Mouse (Mus musculus) midbrain, embryonic 11.5 days (tissue): ENCODE data around the gene Btbd11. TPM values are rescaled to one million over a fixed set of nuclear protein-coding genes. Genes with fewer than 3 reads are reported as not detected.

Experiments
- ATAC-seq: fragments of 200-750 bp; cut with Nextera tagmentation; 2 replicates; pipeline ENCODE4 v1.8.0; 2017; ENCODE audit warnings: moderate TSS enrichment, moderate library complexity; ENCODE audit not compliant: low FRiP score
- DNase-seq: peaks from one replicate; pipeline ENCODE4 v3.0.0; 2015; ENCODE audit warnings: low spot score; ENCODE audit errors: missing footprints
- H3K27ac ChIP-seq: fragments of 300-500 bp; sonication (generic); 2 replicates; pipeline ENCODE4 v1.5.1; 2014; ENCODE audit warnings: low read depth, low read length
- H3K27me3 ChIP-seq: fragments of 300-500 bp; sonication (generic); 2 replicates; pipeline ENCODE4 v1.6.1; 2014; ENCODE audit warnings: mild to moderate bottlenecking, low read length, moderate library complexity, mixed read lengths; ENCODE audit not compliant: control insufficient read depth, insufficient read depth
- H3K36me3 ChIP-seq: fragments of 300-500 bp; sonication (generic); 2 replicates; pipeline ENCODE4 v1.6.1; 2014; ENCODE audit warnings: mild to moderate bottlenecking, low read length, moderate library complexity, mixed read lengths; ENCODE audit not compliant: control insufficient read depth, insufficient read depth
- H3K4me1 ChIP-seq: fragments of 300-500 bp; sonication (generic); 2 replicates; pipeline ENCODE4 v1.6.1; 2014; ENCODE audit warnings: low read length; ENCODE audit not compliant: control insufficient read depth, insufficient read depth
- H3K4me2 ChIP-seq: fragments of 300-500 bp; sonication (generic); 2 replicates; pipeline ENCODE4 v1.6.1; 2014; ENCODE audit warnings: mild to moderate bottlenecking, moderate library complexity
- H3K4me3 ChIP-seq: fragments of 300-500 bp; sonication (generic); 2 replicates; pipeline ENCODE4 v1.5.1; 2014; ENCODE audit warnings: low read depth, low read length
- H3K9ac ChIP-seq: fragments of 300-500 bp; sonication (generic); 2 replicates; pipeline ENCODE4 v1.6.1; 2014; ENCODE audit warnings: low read length
- H3K9me3 ChIP-seq: fragments of 300-500 bp; sonication (generic); 2 replicates; pipeline ENCODE4 v1.6.1; 2016; ENCODE audit warnings: low read length; ENCODE audit not compliant: control insufficient read depth
- WGBS: fragments of 180-500 bp; shearing (Covaris S2); extraction: QIAGEN DNeasy Blood & Tissue Kit; methylation state at CpG from one replicate; pipeline ENCODE4 v1.1.7; 2014; 5-methylcytosine and 5-hydroxymethylcytosine counted together
- polyA plus RNA-seq: library from polyadenylated mRNA; unstranded; fragments of >200 nt; fragmentation: Nextera tagmentation; extraction: Ambion mirVana; gene quantifications from 2 replicates; pipeline ENCODE4 v1.2.1, GENCODE M21; 2014

Btbd11 gene
- polyA plus RNA-seq, 1 experiment from 2014 or later = 8.2 TPM

DNA sequence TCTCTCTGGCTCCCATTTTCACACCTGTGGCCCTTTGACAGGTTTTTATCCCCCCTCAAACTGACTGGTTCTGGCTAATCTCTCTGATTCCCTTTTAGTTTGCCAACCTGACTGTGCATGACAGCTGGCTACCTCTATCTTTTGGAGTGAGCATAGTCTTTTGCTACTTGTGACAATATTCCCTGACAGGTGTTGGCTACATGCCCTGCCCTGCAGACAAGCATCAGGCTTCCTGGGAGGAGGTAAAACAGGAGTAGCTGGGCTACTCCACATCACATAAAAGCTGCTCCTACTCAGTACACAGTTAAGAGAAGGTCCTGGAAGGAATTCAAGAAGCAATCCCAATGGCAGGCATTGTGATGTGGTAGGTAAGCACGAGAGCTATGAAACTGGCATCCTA is 60.1 kb downstream of the Btbd11 start:
- WGBS = 81% methylated on average over 1 of the region's 1 CpGs
- Histone ChIP-seq H3K4me3 (no peak overlapping the region), H3K36me3 (no peaks in the 10 kb centered on the region), H3K4me2 (no peak overlapping the region), H3K4me1 (no peaks in the 10 kb centered on the region), H3K9ac (no peak overlapping the region), H3K27me3 (no peaks in the 10 kb centered on the region), H3K27ac (no peak overlapping the region), H3K9me3 (no peaks in the 10 kb centered on the region)
- DNase-seq (no peak), ATAC-seq (no peak)

DNA sequence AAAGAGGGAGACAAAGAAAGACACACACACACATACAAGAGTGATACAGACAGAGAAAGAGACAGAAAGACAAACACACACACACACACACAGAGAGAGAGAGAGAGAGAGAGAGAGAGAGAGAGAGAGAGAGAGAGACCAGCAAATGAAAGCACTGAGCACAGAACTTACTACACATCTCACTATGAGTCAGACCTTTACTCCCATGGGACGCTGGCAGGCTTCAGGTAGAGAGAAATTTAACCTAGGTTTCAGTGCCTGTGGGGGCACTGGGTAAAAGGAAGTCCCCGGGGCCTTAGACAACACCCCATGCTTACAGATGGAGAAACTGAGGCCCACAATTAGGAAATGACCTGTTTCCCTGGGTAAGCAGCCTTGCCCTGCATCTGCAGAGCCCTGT is 61.3 kb downstream of the Btbd11 start:
- Histone ChIP-seq H3K4me1 (no peaks in the 10 kb centered on the region), H3K9ac (no peak overlapping the region), H3K4me3 (no peak overlapping the region), H3K36me3 (no peaks in the 10 kb centered on the region), H3K27ac (no peak overlapping the region), H3K4me2 (no peak overlapping the region), H3K27me3 (no peaks in the 10 kb centered on the region), H3K9me3 (no peaks in the 10 kb centered on the region)
- ATAC-seq (no peak), DNase-seq (no peak)
- WGBS = 85% methylated on average over 2 of the region's 2 CpGs

DNA sequence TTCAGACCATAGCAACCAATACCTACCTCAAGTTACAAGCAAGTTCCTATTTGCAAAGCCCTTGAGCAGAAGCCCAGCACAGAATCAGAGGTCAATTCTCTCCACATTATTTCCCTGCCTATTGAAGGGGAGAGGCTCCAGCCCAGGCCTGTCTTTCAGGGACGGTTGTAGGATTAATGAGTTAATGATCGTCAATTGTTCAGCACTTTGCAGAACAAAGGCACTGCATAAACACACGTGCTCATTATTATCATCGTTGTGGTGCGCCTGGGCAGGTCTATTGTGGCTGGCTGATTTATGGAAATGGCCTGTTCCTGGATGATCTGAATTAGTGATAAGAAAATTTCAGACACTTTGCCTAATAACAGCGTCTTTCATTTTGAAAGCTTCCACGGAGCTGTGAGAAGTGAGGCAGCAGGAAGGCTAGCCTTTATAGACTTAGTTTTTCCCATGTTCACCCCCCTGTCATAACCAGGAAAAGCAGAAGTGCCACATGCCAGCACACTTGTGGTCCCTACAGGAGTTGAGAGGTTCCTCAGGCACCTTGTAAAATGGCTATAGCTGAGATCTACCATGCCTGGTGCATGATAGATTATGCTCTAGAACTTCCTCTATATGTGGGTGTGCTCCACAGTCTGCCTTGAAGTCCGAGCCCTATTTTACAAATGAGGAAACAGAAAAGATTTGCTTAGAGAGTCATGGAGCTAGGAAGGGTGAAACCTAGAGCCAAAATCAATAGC is 65.2 kb downstream of the Btbd11 start:
- no peak overlapping the region for H3K9ac ChIP-seq
- no peaks in the 10 kb centered on the region for H3K27me3 ChIP-seq
- H3K36me3 ChIP-seq = no peaks in the 10 kb centered on the region
- H3K27ac ChIP-seq = no peak overlapping the region
- DNase-seq (no peak), ATAC-seq (no peak)
- no peak overlapping the region for H3K4me3 ChIP-seq
- no peaks in the 10 kb centered on the region for H3K4me1 ChIP-seq
- no peak overlapping the region for H3K4me2 ChIP-seq
- no peaks in the 10 kb centered on the region for H3K9me3 ChIP-seq
- 60% methylated on average over 8 of the region's 8 CpGs for WGBS

DNA sequence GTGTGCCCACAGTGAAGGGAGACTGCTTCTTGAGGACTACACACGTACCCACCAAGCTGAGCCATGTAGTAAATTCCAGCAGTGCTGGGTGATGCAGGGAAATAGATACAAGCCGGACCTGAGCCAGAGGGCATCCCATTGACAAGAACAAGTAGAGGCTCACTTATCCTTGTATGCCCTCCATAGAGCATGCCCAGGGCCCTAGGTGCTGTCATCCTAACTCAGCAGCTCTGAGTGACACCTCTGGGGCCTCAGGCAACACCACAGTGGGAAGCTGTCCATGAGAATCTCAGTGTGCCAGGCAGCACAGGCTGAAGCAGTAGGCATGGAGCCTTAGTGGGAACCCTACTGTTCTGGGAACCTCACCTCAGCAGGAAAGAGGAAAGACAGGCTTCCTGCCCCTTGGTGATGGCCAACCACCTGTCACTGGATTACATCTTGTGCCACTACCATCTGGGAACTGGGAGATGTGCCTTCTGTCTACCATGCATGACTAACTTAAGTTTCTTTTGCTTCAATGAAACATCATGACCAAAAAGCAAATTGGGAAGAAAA is 66.7 kb downstream of the Btbd11 start:
- H3K4me2 ChIP-seq = no peak overlapping the region
- ATAC-seq (no peak), DNase-seq (no peak)
- H3K27me3 ChIP-seq = no peaks in the 10 kb centered on the region
- WGBS = 88% methylated on average over 2 of the region's 2 CpGs
- no peak overlapping the region for H3K4me3 ChIP-seq
- no peaks in the 10 kb centered on the region for H3K36me3 ChIP-seq
- H3K27ac ChIP-seq = no peak overlapping the region
- H3K9ac ChIP-seq = no peak overlapping the region
- H3K4me1 ChIP-seq = no peaks in the 10 kb centered on the region
- no peaks in the 10 kb centered on the region for H3K9me3 ChIP-seq

DNA sequence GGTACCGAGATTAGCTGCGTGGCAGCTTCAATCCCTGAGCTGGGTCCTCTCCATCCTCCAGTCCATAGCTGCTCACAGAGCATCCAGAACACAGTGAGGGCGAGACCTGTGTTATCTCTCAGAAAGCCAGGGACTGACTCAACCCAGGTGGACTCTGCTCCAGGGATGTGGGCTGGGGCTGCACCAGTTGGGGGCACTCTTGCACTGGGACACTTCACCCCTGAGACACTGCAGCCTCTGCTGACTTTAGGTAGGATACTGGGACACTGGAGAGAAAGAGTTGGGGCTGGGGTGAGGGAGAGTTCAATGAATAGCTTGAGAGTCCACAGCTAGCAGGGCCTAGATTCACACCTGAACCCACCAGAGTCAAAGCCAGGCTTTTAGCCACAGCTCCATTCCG is 69.4 kb downstream of the Btbd11 start:
- H3K9me3 ChIP-seq = no peaks in the 10 kb centered on the region
- H3K27me3 ChIP-seq = no peaks in the 10 kb centered on the region
- H3K4me2 ChIP-seq = no peak overlapping the region
- WGBS = 49% methylated on average over 4 of the region's 4 CpGs
- DNase-seq (no peak), ATAC-seq (no peak)
- no peak overlapping the region for H3K4me3 ChIP-seq
- H3K36me3 ChIP-seq = no peaks in the 10 kb centered on the region
- no peak overlapping the region for H3K9ac ChIP-seq
- no peak overlapping the region for H3K27ac ChIP-seq
- H3K4me1 ChIP-seq = no peaks in the 10 kb centered on the region

DNA sequence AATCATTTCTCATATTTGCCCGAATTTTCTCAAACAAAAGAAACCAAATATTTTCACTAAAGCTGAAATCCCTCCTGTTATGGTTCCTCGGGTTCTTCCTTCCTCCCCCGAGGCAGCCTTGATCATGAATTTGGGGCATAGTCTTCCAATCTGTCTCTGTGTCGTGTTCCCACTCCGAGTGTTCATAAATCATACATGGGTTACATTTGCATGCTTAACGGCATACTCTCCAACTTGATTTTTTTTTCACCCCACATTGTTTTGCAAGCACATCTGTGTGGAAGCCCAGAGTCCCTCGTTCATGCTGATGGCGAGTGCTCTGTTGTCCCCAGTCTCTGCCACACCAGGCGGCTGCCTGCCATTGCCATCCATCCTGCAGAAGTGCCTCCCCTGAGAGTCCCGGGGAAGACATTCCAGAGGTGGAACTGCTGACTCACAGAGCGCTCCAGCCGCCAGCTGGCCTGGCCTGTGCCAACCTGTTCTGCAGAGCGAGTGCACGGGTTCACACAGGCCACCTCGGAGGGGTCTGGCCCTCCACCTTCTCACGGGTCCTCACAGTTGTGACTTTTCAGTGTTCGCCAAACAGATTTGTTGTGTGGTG is 72.2 kb downstream of the Btbd11 start:
- H3K9ac ChIP-seq = no peak overlapping the region
- H3K36me3 ChIP-seq = no peaks in the 10 kb centered on the region
- H3K27ac ChIP-seq = no peak overlapping the region
- no peaks in the 10 kb centered on the region for H3K4me1 ChIP-seq
- H3K9me3 ChIP-seq = no peaks in the 10 kb centered on the region
- 0 out of 2 replicates have a peak, but pooled peaks have one; percentile 48 for ATAC-seq
- DNase-seq = no peak
- H3K4me3 ChIP-seq = no peak overlapping the region
- 63% methylated on average over 17 of the region's 17 CpGs for WGBS
- H3K27me3 ChIP-seq = no peaks in the 10 kb centered on the region
- H3K4me2 ChIP-seq = no peak overlapping the region

DNA sequence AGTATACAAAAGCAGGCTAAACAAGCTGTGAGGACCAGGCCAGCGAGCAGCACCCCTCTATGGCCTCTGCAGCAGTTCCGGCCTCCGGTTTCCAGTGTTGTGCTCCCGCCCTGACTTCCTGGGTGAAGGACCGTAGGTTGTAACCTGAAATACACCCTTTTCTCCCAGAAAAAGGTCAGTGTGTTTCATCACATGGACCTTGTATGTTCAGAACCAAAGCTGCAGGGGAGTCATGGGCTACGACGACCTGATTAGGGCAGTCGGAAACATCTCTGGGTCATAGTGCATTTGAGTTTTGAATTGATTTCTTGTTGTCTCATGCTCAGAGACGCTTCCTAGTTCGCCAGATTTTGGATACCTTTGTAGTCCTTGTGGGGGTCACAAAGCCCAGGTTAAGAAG is 74.1 kb downstream of the Btbd11 start:
- H3K4me1 ChIP-seq = peaks cover 2% of the 10 kb centered on the region; the same call in 1 of the 2 replicates
- WGBS = 93% methylated on average over 10 of the region's 10 CpGs
- DNase-seq (peak; percentile 56), ATAC-seq (no peak)
- no peak overlapping the region for H3K9ac ChIP-seq
- no peak overlapping the region for H3K4me3 ChIP-seq
- no peaks in the 10 kb centered on the region for H3K27me3 ChIP-seq
- no peak overlapping the region for H3K27ac ChIP-seq
- no peaks in the 10 kb centered on the region for H3K9me3 ChIP-seq
- no peaks in the 10 kb centered on the region for H3K36me3 ChIP-seq
- no peak overlapping the region for H3K4me2 ChIP-seq

DNA sequence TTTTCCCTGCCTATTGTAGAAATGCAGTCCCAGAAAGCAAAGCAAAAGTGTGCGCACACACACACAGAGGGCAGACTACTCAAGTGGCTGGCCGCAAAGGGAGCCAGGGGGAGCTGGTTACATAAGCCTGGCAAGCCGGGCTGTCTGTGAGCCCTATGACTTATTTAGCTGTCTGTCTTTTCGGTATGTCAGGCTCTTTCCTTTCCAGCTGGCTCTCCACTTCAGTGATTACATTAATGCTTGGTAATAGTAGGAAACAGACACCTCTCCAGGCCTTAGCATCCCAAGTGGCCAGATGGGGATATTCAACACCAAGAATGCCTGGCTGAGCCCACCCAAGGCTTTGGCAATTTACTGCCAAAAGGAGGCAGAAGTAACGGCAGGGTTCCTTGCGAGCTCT is 77.5 kb downstream of the Btbd11 start:
- H3K4me3 ChIP-seq = no peak overlapping the region
- ATAC-seq (no peak), DNase-seq (peak; percentile 80)
- no peaks in the 10 kb centered on the region for H3K36me3 ChIP-seq
- H3K9me3 ChIP-seq = no peaks in the 10 kb centered on the region
- no peak overlapping the region for H3K9ac ChIP-seq
- whole genome bisulfite sequencing = 45% methylated on average over 6 of the region's 6 CpGs
- H3K27ac ChIP-seq = no peak overlapping the region
- H3K27me3 ChIP-seq = no peaks in the 10 kb centered on the region
- no peak overlapping the region for H3K4me2 ChIP-seq
- peaks cover 2% of the 10 kb centered on the region for H3K4me1 ChIP-seq
